Mouse (Mus musculus) lung, embryonic 14.5 days (tissue): ENCODE data around the gene Kif18b. TPM values are rescaled to one million over a fixed set of nuclear protein-coding genes. Genes with fewer than 3 reads are reported as not detected.

Experiments
- ATAC-seq: fragments of 200-750 bp; cut with Nextera tagmentation; 2 replicates; pipeline ENCODE4 v1.8.0; 2017; ENCODE audit warnings: mild to moderate bottlenecking, moderate TSS enrichment, moderate library complexity; ENCODE audit not compliant: insufficient read depth
- DNase-seq: peaks from one replicate; pipeline ENCODE4 v3.0.0-alpha.2; 2015
- H3K27ac ChIP-seq: fragments of 300-500 bp; sonication (generic); 2 replicates; pipeline ENCODE4 v1.5.1; 2014; ENCODE audit warnings: low read depth, mild to moderate bottlenecking, moderate library complexity
- H3K27me3 ChIP-seq: fragments of 300-500 bp; sonication (generic); 2 replicates; pipeline ENCODE4 v1.6.1; 2014; ENCODE audit warnings: low read length, control low read depth; ENCODE audit not compliant: insufficient read depth
- H3K36me3 ChIP-seq: fragments of 300-500 bp; sonication (generic); 2 replicates; pipeline ENCODE4 v1.6.1; 2014; ENCODE audit warnings: control low read depth; ENCODE audit not compliant: insufficient read depth
- H3K4me1 ChIP-seq: fragments of 300-500 bp; sonication (generic); 2 replicates; pipeline ENCODE4 v1.6.1; 2014; ENCODE audit warnings: antibody characterized with exemption, control low read depth; ENCODE audit not compliant: insufficient read depth
- H3K4me2 ChIP-seq: fragments of 300-500 bp; sonication (generic); 2 replicates; pipeline ENCODE4 v1.6.1; 2014; ENCODE audit warnings: mild to moderate bottlenecking
- H3K4me3 ChIP-seq: fragments of 300-500 bp; sonication (generic); 2 replicates; pipeline ENCODE4 v1.5.1; 2014; ENCODE audit warnings: low read depth, low read length
- H3K9ac ChIP-seq: fragments of 300-500 bp; sonication (generic); 2 replicates; pipeline ENCODE4 v1.6.1; 2014
- H3K9me3 ChIP-seq: fragments of 300-500 bp; sonication (generic); 2 replicates; pipeline ENCODE4 v1.6.1; 2016; ENCODE audit warnings: low read depth, low read length, control low read depth
- CTCF ChIP-seq: IDR thresholded peaks from 2 replicates; pipeline ENCODE4 v1.5.1; 2016; ENCODE audit warnings: antibody characterized with exemption, low read depth
- WGBS: fragments of 180-500 bp; shearing (Covaris S2); extraction: QIAGEN DNeasy Blood & Tissue Kit; methylation state at CpG from one replicate; pipeline ENCODE4 v1.1.7; 2014; 5-methylcytosine and 5-hydroxymethylcytosine counted together
- polyA plus RNA-seq: library from polyadenylated mRNA; unstranded; fragments of >200 nt; fragmentation: Nextera tagmentation; extraction: Ambion mirVana; gene quantifications from 2 replicates; pipeline ENCODE4 v1.2.1, GENCODE M21; 2014

The Kif18b gene
- polyA plus RNA-seq, 1 experiment from 2014 or later, result 13.3 TPM

DNA sequence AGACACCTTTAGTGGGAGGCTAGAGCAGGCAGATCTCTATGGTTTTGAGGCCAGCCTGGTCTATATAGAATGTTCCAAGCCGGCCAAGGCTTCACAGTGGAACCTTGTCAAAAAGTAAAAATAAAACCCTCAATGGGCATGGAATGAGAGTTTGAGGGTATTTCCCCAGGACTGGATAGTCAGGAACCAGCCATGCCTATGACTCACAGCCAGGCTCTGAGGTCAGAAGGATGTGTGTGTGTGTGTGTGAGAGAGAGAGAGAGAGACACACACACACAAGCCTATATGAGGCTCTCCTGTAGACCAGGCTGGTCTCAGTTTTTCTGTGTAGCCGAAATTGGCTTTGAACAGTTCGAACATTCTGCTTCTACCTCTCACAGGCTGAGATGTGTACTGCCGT is 30.2 kb downstream of the Kif18b start:
- no peak overlapping the region for H3K9ac ChIP-seq
- TF ChIP-seq CTCF, result no peak
- no peak overlapping the region for H3K4me2 ChIP-seq
- peaks cover 20% of the 10 kb centered on the region for H3K27me3 ChIP-seq
- DNase-seq, result no peak
- 83% methylated on average over 4 of the region's 4 CpGs for WGBS
- no peak for ATAC-seq
- H3K4me3 ChIP-seq, result no peak overlapping the region; the same call in 1 of the 2 replicates
- no peaks in the 10 kb centered on the region for H3K4me1 ChIP-seq
- H3K27ac ChIP-seq, result no peak overlapping the region
- H3K36me3 ChIP-seq, result no peaks in the 10 kb centered on the region
- H3K9me3 ChIP-seq, result no peaks in the 10 kb centered on the region

DNA sequence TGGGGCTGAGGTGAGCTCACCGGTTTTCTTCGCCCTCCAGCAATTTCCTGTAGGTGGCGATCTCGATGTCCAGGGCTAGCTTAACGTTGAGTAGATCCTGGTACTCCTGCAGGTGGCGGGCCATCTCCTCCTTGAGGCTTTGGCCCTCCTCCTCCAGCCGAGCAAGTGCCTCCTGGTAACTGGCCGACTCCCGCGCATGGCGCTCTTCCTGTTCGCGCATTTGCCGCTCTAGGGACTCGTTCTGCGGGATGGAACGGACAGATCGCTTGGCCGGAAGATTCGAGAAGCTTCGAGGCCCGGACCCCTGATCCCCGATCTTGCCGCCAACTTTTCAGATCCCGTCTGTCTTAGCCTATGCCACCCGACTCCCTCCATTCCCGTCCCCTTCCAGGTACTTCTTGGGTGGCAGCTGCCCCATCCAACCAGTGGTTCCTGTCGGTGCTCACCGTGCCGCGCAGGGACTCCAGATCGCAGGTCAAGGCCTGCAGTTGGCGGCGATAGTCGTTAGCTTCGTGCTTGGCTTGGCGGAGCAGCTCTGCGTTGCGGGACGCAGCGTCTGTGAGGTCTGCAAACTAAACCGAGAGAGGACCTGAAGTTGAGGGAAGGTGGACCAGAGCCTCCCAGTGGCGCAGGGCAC is 31.8 kb downstream of the Kif18b start:
- peak; percentile 92 for TF ChIP-seq CTCF
- H3K4me1 ChIP-seq, result no peaks in the 10 kb centered on the region
- DNase-seq, result peak; percentile 85
- H3K4me3 ChIP-seq, result peak overlapping the region; percentile 31
- peak overlapping the region; percentile 69 for H3K4me2 ChIP-seq
- H3K9ac ChIP-seq, result peak overlapping the region; percentile 47
- no peaks in the 10 kb centered on the region for H3K9me3 ChIP-seq
- no peaks in the 10 kb centered on the region for H3K36me3 ChIP-seq
- ATAC-seq, result peak; percentile 89
- no peak overlapping the region for H3K27ac ChIP-seq
- peaks cover 20% of the 10 kb centered on the region for H3K27me3 ChIP-seq
- WGBS, result 2% methylated on average over 43 of the region's 43 CpGs

DNA sequence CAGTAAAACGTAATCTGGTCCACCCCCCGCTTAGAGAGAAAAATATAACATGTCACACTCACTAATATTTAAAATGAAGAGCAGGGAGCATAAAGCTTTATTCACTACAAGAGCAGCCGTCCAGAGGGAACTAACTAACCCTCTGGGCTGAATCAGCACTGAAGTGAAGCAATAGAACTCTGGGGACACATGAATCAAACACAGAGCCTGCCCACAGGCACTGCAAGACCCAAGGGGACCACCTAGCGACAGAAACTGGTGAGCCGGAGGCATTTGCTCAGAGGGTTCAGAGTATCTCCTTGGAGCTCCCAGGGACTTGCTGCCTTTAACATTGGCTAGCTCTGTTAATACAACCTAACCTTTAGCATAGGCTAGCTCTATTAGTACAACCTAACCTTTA is 34.8 kb downstream of the Kif18b start:
- DNase-seq (no peak), ATAC-seq (no peak)
- 66% methylated on average over 5 of the region's 5 CpGs for WGBS
- no peak overlapping the region for H3K4me3 ChIP-seq
- peaks cover 20% of the 10 kb centered on the region for H3K27me3 ChIP-seq
- no peaks in the 10 kb centered on the region for H3K9me3 ChIP-seq
- H3K36me3 ChIP-seq, result no peaks in the 10 kb centered on the region
- H3K27ac ChIP-seq, result no peak overlapping the region
- H3K9ac ChIP-seq, result no peak overlapping the region
- H3K4me1 ChIP-seq, result no peaks in the 10 kb centered on the region
- H3K4me2 ChIP-seq, result no peak overlapping the region
- no peak for TF ChIP-seq CTCF

DNA sequence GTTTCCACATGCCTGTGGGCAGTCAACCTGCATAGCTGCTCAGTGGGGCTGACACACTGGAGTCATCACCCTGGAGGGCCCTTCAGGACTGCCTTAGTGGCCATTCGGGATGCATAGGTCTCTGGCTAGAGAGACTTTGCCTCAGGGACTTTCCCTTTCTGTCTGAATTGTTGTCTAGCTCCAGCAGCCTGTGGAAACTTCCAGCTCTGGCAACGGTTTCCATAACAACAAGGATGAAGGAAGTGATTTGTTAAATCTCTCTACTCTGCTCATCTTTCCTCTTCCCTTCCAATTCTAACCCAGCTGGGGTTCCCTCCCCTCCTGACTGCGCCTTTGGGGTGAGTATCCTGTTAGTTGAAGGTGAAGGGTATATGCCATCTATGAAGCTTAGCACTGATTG is 36.8 kb downstream of the Kif18b start:
- no peak for TF ChIP-seq CTCF
- H3K27me3 ChIP-seq, result peaks cover 6% of the 10 kb centered on the region; the same call in 1 of the 2 replicates
- no peak overlapping the region for H3K9ac ChIP-seq
- H3K9me3 ChIP-seq, result no peaks in the 10 kb centered on the region
- no peaks in the 10 kb centered on the region for H3K36me3 ChIP-seq
- no peaks in the 10 kb centered on the region for H3K4me1 ChIP-seq
- no peak overlapping the region for H3K27ac ChIP-seq
- H3K4me2 ChIP-seq, result no peak overlapping the region
- WGBS, result 63% methylated on average over 3 of the region's 3 CpGs
- H3K4me3 ChIP-seq, result no peak overlapping the region
- DNase-seq (no peak), ATAC-seq (no peak)

- no peak for TF ChIP-seq CTCF
- H3K4me2 ChIP-seq, result no peak overlapping the region
- ATAC-seq (no peak), DNase-seq (no peak)
- no peaks in the 10 kb centered on the region for H3K9me3 ChIP-seq
- no peaks in the 10 kb centered on the region for H3K36me3 ChIP-seq
- no peak overlapping the region for H3K4me3 ChIP-seq
- WGBS, result 82% methylated on average over 5 of the region's 5 CpGs
- no peak overlapping the region for H3K27ac ChIP-seq
- H3K27me3 ChIP-seq, result 0 out of 2 replicates have a peak, but pooled peaks cover 3% of the 10 kb centered on the region
- H3K9ac ChIP-seq, result no peak overlapping the region
- H3K4me1 ChIP-seq, result no peaks in the 10 kb centered on the region
These were observed 37.5 kb downstream of the Kif18b start for GRCm38 (mm10) chr11:102887433-102887832.

DNA sequence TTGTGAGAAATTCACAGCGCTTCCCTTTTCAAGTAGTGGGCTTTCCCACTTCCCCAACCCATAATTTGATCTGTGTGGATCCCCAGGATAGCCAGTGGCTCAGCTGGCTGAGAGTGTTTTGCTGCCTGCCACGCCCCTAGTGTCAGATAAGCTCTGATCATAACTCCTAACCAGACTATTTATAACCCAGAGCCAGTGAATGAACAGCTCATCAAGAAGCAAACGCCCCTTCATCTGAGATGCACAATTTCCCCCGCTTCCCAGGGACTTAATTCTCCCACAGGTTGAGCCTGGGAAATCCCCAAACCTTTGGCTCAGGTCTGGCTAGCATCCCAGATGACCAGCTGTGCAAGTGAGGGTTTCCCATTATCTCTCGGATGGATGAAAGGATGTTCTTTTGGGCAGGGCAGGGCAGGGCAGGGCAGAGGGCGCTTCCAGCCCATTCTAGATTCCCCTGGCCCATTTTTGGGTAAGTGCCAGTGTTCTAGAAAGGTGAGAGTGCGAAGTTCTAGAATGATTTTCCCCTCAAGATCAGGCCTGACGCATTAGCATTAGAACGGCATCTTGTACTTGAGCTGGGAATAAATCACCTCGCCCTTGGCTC is 40.2 kb downstream of the Kif18b start, which contains the start of gene Fam187a:
TSS of gene Fam187a (plus strand) at position 554 of the 604 bp plus-strand sequence.
- Histone ChIP-seq H3K9me3 (no peaks in the 10 kb centered on the region), H3K27me3 (no peaks in the 10 kb centered on the region), H3K36me3 (no peaks in the 10 kb centered on the region), H3K4me3 (no peak within 1 kb of the TSS), H3K9ac (no peak within 1 kb of the TSS), H3K27ac (no peak within 1 kb of the TSS), H3K4me2 (no peak within 1 kb of the TSS), H3K4me1 (no peaks in the 10 kb centered on the region)
- ATAC-seq (no peak), DNase-seq (no peak)
- no peak for TF ChIP-seq CTCF
- 44% methylated on average over 10 of the region's 10 CpGs for WGBS

DNA sequence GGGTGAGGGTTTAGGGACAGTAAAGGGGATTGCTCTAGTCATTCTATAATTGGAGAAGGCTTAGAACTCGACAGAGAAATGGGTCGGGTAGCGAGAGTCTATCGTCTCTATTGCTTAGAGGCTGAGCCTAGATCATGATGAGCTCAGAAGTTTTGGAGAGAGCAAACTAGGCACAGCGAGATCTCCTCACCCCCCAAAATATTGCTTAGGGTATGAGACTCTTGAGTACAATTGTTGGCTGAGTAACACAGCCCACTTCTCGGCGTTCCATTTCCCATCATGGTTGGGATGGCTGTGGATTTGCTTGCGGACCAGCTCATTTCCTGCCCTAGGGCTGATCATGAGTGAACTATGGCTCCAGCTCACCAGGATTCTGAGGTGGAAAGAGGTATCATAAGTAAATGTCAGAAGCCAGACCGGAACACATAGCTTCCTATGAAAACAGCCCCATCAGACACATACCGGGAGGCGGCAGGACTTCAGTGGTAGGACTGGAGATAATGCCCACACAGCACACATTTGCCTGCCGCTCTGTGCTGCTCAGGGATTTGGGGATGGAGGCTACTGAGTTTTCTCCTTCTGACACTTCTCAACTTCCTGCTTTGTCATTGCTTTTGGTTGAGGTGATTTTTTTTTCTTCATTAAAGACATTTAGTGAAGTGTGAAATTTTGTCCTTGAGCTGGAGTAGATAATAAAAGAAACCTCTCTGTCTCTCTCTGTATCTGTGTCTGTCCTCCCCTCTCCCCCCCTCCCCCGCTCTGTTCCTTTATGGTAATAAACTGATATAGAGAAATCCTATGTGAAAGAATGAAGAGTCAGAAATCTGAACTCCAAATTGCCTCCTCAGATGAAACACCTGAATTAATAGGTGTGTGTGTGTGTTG is 43.4 kb downstream of the Kif18b start:
- Histone ChIP-seq H3K9me3 (no peaks in the 10 kb centered on the region), H3K4me1 (no peaks in the 10 kb centered on the region), H3K27me3 (no peaks in the 10 kb centered on the region), H3K36me3 (peaks cover 10% of the 10 kb centered on the region), H3K9ac (peak overlapping the region; percentile 82), H3K4me2 (peak overlapping the region; percentile 80), H3K4me3 (peak overlapping the region; percentile 74), H3K27ac (peak overlapping the region; percentile 88; the same call in 1 of the 2 replicates)
- DNase-seq (no peak), ATAC-seq (peak; percentile 30; the same call in 1 of the 2 replicates)
- 11% methylated on average over 13 of the region's 13 CpGs for WGBS
- no peak for TF ChIP-seq CTCF
